Mouse (Mus musculus) kidney, postnatal 0 days (tissue): Measurements from ENCODE around the gene St7. TPM values are rescaled to one million over a fixed set of nuclear protein-coding genes. Genes with fewer than 3 reads are reported as not detected.
A peak's percentile ranks its signal among the peaks of the same experiment; 100 is the strongest.

Experiments
- ATAC-seq: fragments of 200-750 bp; cut with Nextera tagmentation; replicated peaks from 2 replicates; pipeline ENCODE4 v1.8.0; 2017; ENCODE audit warnings: low read depth, moderate number of reproducible peaks, moderate TSS enrichment, moderate library complexity; ENCODE audit not compliant: low FRiP score
- DNase-seq: peaks from one replicate; pipeline ENCODE4 v3.0.0-alpha.2; 2016; ENCODE audit warnings: low spot score
- H3K27ac ChIP-seq: fragments of 300-500 bp; sonication (generic); 2 replicates; pipeline ENCODE4 v1.5.1; 2014; ENCODE audit warnings: mild to moderate bottlenecking
- H3K27me3 ChIP-seq: fragments of 300-500 bp; sonication (generic); 2 replicates; pipeline ENCODE4 v1.6.1; 2014; ENCODE audit warnings: low read length, mixed read lengths; ENCODE audit not compliant: insufficient read depth
- H3K36me3 ChIP-seq: fragments of 300-500 bp; sonication (generic); 2 replicates; pipeline ENCODE4 v1.6.1; 2014; ENCODE audit warnings: low read length, mixed read lengths; ENCODE audit not compliant: insufficient read depth
- H3K4me1 ChIP-seq: fragments of 300-500 bp; sonication (generic); replicated peaks from 2 replicates; pipeline ENCODE4 v1.6.1; 2014; ENCODE audit warnings: antibody characterized with exemption, low read length, mixed read lengths; ENCODE audit not compliant: insufficient read depth
- H3K4me2 ChIP-seq: fragments of 300-500 bp; sonication (generic); 2 replicates; pipeline ENCODE4 v1.6.1; 2014; ENCODE audit warnings: mild to moderate bottlenecking, low read length, moderate library complexity, mixed read lengths
- H3K4me3 ChIP-seq: fragments of 300-500 bp; sonication (generic); replicated peaks from 2 replicates; pipeline ENCODE4 v1.5.1; 2014; ENCODE audit warnings: low read depth, low read length
- H3K9ac ChIP-seq: fragments of 300-500 bp; sonication (generic); 2 replicates; pipeline ENCODE4 v1.6.1; 2014; ENCODE audit warnings: low read depth, low read length
- H3K9me3 ChIP-seq: fragments of 300-500 bp; sonication (generic); replicated peaks from 2 replicates; pipeline ENCODE4 v1.6.1; 2016; ENCODE audit warnings: low read length, inconsistent platforms, mixed read lengths
- CTCF ChIP-seq: IDR thresholded peaks from 2 replicates; pipeline ENCODE4 v1.5.1; 2016; ENCODE audit warnings: antibody characterized with exemption, low read depth, mild to moderate bottlenecking, moderate library complexity
- WGBS: fragments of 180-500 bp; shearing (Covaris S2); extraction: QIAGEN DNeasy Blood & Tissue Kit; methylation state at CpG from one replicate; pipeline ENCODE4 v1.1.7; 2014; 5-methylcytosine and 5-hydroxymethylcytosine counted together
- polyA plus RNA-seq: library from polyadenylated mRNA; unstranded; fragments of >200 nt; fragmentation: Nextera tagmentation; extraction: Ambion mirVana; gene quantifications from 2 replicates; pipeline ENCODE4 v1.2.1, GENCODE M21; 2015

Gene St7
- polyA plus RNA-seq, 1 experiment from 2014 or later, result 18.4 TPM

DNA sequence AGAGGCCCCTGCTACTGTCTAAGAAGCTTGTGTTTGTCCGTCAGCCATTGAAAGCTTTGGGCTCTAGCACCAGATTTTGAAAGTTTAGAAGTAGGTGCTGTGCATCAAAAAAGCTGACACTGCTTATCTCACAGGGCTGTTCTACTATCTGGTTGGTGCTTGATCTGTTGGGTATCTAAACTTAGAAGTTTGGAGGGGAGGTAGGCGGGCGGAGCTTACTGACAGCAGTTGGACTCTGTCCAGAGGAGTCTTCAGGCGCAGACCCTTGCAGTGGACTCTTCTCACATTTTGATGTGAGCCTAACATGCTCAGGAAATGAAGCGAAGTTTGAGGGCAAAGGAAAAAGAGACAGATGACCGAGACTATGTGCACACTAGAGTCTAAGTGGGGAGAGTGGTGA, 48.9 kb downstream of the St7 start:
- Histone ChIP-seq H3K36me3 (no peaks in the 10 kb centered on the region), H3K27me3 (no peaks in the 10 kb centered on the region), H3K4me3 (no peak overlapping the region), H3K27ac (no peak overlapping the region), H3K9me3 (no peaks in the 10 kb centered on the region), H3K4me2 (no peak overlapping the region), H3K9ac (no peak overlapping the region), H3K4me1 (no peaks in the 10 kb centered on the region)
- DNase-seq, result no peak
- 74% methylated on average over 6 of the region's 6 CpGs for WGBS
- no peak for TF ChIP-seq CTCF
- no peak for ATAC-seq

DNA sequence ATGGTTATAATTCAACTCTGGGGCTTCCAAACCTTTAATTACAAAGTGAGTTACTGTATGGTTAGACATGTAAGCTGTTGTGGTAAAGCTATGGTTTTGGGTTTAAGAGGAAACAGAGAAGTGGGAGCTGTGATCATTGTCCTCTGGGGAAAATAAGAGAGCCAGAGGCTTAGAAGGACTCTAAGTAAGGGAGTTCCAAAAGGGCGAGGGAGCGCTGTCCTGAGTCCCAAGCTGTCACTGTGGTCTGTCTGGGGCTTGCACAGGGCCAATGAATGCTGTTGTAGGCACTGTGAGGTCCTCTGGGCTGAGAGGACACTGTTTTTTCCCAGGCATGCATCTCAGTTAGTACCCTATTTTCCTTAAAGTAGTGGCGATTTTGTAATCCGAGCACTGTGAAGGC, 49.5 kb downstream of the St7 start:
- H3K4me2 ChIP-seq, result no peak overlapping the region
- no peaks in the 10 kb centered on the region for H3K9me3 ChIP-seq
- no peak for TF ChIP-seq CTCF
- 86% methylated on average over 4 of the region's 4 CpGs for WGBS
- H3K4me3 ChIP-seq, result no peak overlapping the region
- H3K4me1 ChIP-seq, result no peaks in the 10 kb centered on the region
- no peak overlapping the region for H3K27ac ChIP-seq
- ATAC-seq, result no peak
- DNase-seq, result no peak
- H3K36me3 ChIP-seq, result no peaks in the 10 kb centered on the region
- no peaks in the 10 kb centered on the region for H3K27me3 ChIP-seq
- H3K9ac ChIP-seq, result no peak overlapping the region

DNA sequence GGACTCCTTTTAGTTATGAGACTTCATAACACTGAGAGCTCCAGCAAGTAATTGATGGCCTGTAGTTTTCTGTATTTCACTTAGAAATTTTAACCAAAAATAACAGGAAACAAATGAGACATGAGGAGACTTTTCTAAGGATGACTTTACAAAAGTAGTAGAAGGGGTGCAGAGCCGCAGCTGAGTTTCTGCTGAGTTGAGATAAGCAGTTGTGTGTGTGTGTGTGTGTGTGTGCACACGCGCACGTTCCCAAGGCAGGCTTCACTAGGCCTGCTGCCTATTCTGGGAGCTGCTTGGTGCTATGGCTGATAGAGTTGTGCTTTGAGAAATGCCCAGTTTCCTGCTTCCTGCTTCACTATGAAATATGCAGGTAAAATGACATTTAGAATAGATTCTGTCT, 50.6 kb downstream of the St7 start:
- H3K9me3 ChIP-seq, result no peaks in the 10 kb centered on the region
- no peak overlapping the region for H3K4me3 ChIP-seq
- H3K4me2 ChIP-seq, result no peak overlapping the region
- no peak overlapping the region for H3K27ac ChIP-seq
- no peaks in the 10 kb centered on the region for H3K4me1 ChIP-seq
- no peaks in the 10 kb centered on the region for H3K27me3 ChIP-seq
- ATAC-seq (no peak), DNase-seq (no peak)
- WGBS, result 71% methylated on average over 4 of the region's 4 CpGs
- no peak overlapping the region for H3K9ac ChIP-seq
- no peak for TF ChIP-seq CTCF
- H3K36me3 ChIP-seq, result no peaks in the 10 kb centered on the region

DNA sequence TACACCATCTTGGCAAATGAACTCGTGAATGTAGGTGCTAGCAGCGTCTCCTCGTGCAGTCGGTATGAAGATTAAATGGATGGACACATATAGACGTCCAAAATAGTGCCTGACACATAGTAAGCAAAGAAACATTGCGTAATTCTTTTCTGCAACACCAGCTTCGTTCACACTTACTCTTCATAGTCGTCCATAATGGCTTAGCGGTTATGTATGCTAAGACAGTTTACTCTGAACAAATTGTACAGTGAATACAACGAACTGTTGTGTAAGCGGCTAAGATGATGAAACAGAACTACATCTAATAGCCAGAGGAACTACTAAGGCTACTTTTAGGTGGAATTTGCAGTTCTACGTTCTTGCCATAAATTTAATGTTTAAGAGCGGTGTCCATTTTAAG, 55.0 kb downstream of the St7 start:
- no peaks in the 10 kb centered on the region for H3K9me3 ChIP-seq
- TF ChIP-seq CTCF, result no peak
- no peak overlapping the region for H3K9ac ChIP-seq
- no peak for ATAC-seq
- WGBS, result 91% methylated on average over 13 of the region's 13 CpGs
- DNase-seq, result no peak
- H3K27ac ChIP-seq, result no peak overlapping the region
- H3K4me3 ChIP-seq, result no peak overlapping the region
- H3K36me3 ChIP-seq, result no peaks in the 10 kb centered on the region
- 0 out of 2 replicates have a peak, but pooled peaks cover 6% of the 10 kb centered on the region for H3K4me1 ChIP-seq
- H3K27me3 ChIP-seq, result no peaks in the 10 kb centered on the region
- no peak overlapping the region for H3K4me2 ChIP-seq

DNA sequence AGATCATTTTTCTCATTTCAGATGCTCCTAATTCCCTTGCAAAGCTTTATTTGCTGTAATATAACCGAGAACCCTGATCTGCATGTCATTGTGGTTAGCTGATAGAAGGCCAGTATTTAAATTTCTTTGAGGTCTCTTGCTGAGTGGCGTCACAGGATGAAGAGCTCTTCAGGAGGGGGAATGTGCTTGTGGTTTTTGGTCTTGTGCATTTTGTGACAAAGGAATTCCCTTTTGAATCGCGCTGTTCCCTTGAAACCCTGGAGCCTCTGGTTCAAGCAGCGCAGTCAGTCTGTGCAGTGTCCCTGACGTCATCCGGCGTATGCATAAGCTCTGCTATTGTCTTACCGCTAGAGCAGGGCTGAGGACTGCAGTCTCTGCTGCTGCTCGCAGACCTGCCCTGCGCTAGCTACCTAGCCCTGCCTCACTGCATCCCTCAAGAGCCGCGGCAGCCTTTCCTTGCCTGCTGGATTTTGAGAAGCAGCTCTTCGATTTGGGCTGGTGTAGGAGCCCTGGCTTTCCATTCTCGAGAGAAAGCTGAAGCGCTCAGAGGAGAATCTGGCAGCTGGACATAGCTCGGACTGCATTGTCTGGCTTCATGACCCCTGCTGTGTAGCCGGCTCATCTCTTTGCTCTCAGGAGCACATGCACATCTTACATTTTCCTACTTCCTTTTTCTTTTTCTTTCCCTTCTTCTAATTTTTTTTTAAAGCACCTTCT, 56.3 kb downstream of the St7 start:
- WGBS, result 4% methylated on average over 18 of the region's 18 CpGs
- Histone ChIP-seq H3K36me3 (no peaks in the 10 kb centered on the region), H3K9me3 (no peaks in the 10 kb centered on the region), H3K4me2 (peak overlapping the region; percentile 63), H3K4me3 (peak overlapping the region; percentile 28), H3K27ac (0 out of 2 replicates have a peak overlapping the region, but pooled peaks have one; percentile 6), H3K9ac (peak overlapping the region; percentile 56; the same call in 1 of the 2 replicates), H3K27me3 (no peaks in the 10 kb centered on the region), H3K4me1 (0 out of 2 replicates have a peak, but pooled peaks cover 6% of the 10 kb centered on the region)
- peak; percentile 89 for DNase-seq
- ATAC-seq, result peak; percentile 94
- no peak for TF ChIP-seq CTCF

DNA sequence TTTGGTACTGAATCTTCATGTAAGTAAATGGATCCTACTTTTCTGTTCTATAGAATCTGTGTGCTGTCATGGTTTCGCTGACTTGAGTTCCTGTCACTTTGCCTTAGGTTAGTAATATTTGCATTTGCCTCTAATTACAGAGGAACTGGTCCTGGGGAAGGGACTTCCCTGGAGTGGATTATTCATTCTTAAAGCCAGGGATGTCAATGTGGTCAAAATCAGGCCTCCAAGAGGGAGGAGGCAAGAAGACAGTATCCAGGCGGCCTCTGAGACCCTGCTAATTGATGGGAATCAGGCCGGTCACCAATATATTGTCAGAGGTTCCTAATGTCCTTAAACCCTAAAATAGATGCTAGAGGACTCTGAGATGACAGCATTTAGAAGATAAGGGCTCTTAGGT, 56.9 kb downstream of the St7 start:
- H3K4me3 ChIP-seq, result no peak overlapping the region
- DNase-seq (no peak), ATAC-seq (no peak)
- H3K9me3 ChIP-seq, result no peaks in the 10 kb centered on the region
- no peak overlapping the region for H3K27ac ChIP-seq
- peak overlapping the region; percentile 63 for H3K4me2 ChIP-seq
- no peak for TF ChIP-seq CTCF
- H3K4me1 ChIP-seq, result 0 out of 2 replicates have a peak, but pooled peaks cover 6% of the 10 kb centered on the region
- WGBS, result 73% methylated on average over 3 of the region's 3 CpGs
- H3K27me3 ChIP-seq, result no peaks in the 10 kb centered on the region
- H3K9ac ChIP-seq, result no peak overlapping the region
- H3K36me3 ChIP-seq, result no peaks in the 10 kb centered on the region
